Mouse (Mus musculus) brain, embryonic 18.5 days (tissue): ENCODE measurements around the gene Ccnq.

Experiments
- DNase-seq: peaks from one replicate; pipeline ENCODE4 v3.0.0-alpha.2; 2012; ENCODE audit warnings: low read depth, low spot score

The Ccnq gene

DNA sequence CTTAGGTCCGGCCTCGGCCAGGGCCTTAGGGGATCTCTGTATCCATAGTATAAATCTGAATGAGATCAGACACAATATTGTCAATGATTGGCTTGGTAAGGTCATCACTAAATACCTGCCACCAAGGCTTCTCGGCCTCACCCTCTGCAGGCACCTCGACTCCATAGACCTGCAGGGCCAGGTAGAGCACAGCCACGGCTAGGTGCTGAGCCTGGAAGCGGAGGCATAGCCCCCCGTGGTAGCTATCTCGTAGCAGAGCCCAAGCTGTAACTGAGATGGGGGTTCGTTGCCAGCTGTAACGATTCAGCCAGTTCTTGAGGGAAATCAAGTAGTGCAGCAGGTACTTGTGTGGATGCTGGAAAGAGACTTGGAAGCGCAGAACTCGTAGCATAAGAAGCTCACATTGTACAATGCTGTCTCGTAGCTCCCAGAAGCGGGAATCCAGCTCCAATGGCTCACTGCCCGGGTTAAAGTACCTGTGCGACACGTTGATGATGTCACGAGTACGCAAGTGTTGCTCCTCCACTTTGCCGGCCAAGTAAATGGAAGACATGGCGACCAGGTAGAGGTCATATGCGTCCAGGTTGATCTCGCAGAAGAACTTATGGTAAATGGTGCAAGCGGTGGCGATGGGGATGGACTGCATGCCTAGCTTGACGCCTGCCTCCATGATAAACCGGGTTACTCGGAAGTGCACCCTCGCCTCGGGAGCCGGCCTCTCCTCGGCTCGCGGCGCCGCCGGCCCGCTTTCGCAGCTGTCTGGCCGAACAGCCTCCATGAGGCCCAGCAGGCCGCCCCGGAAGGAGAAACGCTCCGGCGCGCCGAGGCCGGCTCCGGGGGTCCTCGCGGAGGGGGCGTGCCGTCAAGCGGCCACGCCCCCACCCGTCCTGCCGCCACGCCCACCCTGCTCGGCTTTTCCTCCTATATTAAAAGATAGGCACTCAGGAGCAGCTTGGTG, at the start of gene Ccnq:
Gene Ccnq (minus strand): TSS at position 845 of the 958 bp plus-strand sequence.
- no peak for DNase-seq

DNA sequence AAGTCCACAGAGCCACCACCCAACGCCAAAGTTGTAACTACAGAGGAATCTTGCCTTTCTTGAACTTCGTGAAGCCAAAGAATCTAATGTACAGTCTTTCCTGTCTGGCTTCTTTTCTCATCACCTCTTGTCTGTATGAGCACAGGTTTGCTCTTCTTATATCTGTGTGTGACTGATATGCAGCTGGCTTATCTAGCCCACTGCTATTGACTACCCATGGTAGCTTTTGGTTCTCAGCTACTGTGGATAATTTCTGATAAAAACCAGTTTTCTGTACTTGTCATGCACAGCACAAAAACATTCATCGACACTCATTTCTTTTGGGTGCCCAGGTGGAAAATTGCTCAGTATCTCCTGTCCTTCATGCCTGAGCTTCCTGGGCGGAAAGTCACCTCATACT, 49.6 kb upstream of the Ccnq start:
- DNase-seq, result no peak

DNA sequence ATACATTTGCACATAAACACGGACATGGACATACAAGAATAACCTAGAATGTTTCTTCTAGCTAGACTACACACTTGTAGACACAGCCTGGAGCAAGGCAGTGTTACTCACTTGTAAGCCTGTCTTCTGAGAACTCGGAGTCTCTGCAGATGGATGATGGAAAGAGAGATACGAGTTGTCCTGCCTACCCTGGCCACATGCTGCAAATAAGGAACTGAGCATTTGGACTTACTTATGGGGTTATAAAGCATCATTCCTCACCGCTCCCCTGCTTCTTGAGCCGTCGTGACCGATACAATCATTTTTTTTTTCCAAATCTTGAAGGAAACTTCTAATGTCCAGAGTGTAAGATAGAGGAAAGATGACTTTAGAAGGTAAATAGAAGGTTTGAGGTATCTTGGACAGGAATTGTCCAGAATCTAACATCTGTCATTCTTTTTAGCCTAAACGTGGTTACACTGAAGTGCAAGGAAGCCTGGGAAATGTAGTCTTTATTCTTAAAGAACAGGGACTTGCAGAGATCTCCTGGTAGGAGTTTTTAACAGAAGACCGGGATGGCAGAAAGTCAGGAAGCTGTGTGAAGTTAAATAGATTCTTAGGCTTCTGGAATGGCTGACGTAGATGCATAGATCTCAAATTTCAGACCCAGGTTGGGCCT, 44.7 kb upstream of the Ccnq start:
- DNase-seq, result no peak

DNA sequence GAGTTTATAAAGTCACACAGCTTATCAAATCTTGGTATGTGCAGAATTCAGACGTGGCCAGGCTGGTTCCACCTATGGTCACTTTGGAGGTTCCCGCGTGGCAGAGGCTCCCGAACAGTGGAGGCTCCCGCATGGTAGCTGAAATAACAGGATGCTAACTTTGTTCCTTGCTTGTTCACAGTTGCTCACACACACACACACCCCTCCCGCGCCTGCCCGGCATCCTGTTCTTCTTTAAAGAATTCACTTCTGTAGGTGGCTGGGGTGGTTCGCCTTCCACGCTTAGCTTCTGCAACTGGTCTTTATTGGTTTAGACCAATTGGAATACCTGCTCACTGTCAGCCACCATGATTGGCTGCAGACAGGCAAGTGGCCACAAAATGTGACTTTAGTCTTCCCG, 41.6 kb upstream of the Ccnq start:
- DNase-seq, result no peak

DNA sequence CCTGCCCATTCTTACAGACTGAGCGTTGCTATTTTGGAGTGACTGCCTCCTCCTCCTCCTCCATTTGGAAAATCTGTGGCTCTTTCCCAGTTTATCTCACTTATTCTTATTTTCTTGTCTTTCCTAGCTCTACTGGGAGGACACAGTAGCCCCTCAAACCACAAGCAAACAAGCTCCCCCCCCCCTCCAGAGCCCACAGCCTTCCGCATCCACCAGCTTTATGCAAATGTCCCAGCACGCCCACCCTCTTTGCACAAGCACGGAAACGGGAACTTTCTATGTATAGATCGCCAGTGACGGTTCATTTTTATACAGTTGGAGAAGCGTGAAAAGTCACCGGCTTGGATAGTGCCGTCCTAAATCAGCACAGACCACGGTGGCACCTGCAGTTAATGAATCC, 40.9 kb upstream of the Ccnq start:
- DNase-seq, result no peak

DNA sequence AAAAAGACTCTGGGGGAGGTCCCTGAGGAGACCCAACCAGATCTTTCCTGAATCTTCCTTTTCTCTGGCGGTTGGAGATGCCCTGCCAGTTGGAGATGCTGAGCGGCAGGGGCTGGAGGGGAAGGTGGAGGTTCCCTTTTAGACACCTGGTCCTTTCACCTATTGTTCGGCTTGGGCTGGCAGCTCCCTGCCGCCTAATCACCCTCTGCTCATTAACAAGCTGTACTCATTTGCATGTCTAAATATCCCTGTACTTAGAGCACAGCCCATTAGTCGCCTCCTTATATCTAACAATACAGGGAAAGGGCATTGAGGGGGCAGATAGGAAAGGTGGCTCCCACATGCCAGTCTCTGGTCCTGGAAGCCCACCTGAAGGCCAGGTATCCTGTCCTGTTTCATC, 40.5 kb upstream of the Ccnq start:
- DNase-seq, result no peak

DNA sequence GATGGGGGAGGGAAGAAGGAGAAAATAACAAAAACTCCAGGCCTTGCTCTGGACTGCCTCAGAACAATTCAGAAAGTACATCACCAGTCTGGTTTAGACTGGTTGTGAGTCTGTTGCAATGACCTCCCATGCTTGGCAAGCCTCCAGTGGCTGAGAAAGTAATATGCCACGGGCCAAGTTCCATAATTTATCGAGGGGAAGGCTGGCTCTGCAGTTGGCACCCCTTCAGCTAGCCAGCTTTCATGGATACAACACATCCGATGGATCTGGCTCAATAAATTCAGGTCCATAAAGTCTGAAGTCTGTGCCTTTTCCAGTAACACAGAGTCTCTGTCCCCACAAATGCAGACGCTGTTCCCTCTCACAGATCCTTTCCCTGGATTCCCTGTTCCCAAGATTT, 40.1 kb upstream of the Ccnq start:
- peak; percentile 65 for DNase-seq

DNA sequence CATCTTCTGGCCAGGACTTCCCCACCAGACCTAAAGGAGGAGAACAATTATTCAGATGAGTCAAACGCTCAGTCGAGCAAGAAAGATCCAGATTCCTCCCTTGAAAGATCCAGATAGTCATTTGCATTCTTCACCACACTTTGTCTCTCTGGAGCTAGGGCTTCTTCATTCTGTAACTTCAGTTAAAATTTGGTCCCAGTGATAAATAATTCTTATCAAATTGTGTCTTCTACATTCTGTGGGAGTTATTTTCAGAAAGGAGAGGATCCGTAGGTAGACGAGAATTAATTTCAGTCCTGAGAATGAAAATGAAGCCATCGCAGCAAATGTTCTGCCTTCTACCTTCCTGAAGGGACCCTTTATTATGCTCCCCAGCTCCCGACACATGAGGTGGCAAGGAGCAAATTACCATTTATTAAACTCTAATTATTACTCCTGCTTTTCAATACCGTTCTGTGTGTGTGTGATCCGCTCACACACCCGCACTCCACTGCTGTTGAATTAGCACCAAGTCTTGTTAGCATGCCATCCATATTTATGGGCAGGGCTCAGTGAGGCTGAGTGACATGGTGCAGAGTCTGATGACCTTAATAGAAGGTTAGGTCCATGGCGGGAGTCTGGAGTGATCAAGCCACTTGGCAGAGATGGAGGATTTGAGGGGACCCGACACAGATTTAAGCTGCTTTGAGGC, 38.0 kb upstream of the Ccnq start:
- no peak for DNase-seq

DNA sequence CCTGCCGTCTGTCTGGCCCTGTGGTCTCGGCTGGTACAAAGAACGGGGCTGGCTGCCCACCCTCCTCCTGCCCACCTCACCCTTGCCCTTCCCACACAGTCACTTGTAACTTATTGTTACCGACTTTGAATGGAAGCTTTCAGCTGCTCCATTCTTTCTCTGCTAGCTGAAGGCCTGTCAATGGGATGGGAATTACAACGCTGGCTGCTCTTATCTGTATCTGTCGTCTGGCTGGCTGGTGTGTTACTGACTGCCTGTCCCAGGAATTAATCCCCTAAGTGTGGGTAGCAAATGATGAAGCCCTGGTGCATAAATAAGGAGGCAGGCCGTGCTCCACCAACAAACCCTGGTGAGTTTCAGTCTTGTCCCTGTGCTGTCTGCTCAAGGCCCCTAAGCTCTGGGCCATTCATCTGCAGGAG, 34.5 kb upstream of the Ccnq start:
- no peak for DNase-seq

DNA sequence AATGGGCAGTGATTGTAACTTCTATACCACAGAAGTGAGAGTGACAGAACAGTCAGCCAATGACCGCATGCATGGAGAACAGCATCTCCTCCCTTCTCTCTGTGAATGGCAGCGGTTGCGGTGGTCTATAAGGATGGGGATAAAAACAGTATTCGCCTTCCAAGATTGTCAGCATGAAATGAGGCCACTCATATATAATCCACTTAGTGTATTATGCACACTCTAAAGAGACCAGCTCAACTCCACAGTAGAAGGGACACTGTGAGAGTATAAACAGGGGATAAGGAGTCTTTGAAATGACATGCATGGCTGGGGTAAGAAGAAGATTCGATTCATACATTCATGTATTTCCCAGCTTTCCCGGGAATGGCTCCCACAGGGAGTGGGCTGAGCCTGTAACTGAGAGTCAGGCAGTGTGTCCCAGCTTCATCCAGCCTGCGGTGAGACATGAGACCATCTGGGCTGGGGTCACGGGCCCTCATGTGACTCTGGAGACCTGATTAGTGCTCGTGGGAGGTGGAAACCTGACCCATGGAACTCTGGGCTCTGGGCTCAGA, 31.3 kb upstream of the Ccnq start:
- no peak for DNase-seq

DNA sequence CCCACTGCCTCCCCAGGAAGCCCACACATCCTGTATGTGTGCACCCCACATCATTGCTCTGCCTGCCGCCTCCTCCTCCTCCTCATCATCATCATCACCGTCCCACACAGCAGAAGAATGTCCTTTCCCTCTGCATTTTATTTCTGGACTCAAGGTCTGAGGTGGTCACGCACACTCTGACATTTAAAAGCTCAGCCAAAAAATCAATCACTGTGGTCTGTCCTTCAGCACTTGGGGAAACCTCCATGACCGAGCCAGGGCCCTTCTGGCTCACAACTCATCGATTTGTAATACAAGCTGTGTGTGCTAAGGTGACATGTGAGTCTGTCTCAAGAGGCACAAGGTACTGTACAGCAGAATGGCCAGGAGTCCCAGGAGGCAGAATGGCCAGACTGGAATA, 30.8 kb upstream of the Ccnq start:
- DNase-seq, result no peak

DNA sequence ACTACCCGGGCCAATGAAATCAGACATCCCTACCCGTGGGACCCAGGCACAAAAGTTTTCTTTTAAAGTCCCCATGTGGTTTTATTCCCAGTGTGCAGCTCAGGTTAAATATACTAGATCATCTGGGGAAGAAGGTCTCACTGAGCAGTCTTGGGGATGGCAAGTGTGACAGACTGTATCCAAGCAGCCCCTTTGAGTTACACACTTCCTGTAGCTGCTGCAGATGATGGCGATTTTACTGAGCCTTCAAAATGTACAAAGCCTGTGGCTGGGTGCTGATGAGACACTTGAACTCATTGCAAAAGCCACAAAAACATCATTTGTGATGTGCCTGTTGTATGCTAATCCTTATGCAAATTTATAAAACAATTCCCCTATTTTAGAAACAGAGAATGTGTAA, 29.0 kb upstream of the Ccnq start:
- no peak for DNase-seq

DNA sequence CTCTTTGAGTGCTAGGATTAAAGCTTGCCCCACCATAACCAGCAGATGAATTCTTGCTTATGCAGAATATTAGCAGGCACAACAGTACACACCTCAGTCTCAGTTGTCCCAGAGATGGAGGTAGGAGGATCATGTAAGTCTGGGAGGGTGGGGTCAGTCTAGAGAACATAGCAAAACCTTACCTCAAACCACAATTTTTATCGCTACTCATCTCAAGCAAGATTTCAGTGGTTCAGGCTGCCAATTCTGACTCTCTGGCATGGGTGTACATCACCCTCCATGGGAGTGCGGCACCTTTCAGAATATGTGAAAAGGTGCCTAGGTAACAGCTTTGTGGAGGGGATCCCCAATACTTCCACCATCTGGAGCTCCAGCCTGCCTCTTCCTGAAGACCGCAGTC, 28.5 kb upstream of the Ccnq start:
- DNase-seq, result no peak

DNA sequence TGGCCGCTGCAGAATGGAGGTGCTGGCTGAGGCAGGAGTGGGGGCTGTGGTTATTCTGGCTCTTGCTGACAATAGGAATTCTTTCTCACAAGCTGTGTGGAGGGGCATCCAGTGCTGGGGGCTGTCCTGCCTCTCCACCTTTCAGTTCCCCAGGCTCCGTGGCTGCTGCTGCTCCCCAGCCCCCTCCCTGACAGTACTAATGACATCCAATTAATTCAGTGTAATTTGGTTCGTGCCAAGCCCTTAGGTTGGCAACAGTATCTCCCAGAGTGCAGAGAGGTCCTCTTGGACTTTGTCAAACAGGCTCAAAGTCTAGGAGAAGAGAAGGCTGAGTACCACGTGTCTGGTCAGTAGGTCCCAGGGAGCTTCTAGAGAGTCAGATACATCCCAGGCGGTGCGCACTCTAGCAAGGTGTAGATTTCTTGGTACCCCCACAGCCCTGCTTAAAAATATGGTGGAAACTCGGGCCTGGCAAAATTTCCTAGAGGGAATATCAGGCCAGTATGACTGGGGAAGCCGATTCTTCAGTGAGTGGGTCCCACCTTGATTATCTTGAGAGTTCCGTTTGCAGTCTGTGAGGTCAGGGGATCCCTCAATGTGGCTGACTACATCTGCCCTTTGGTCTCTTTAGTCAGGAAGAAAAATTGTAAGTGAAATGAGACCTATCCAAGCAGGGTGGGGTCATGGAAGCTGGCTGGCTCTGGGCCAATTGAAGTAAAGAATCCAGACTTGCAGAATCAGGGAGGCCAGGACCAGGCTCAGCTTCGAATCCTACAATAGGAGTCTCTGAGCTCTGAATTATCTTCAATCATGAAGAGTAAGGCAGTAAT, 26.5 kb upstream of the Ccnq start:
- DNase-seq, result no peak

DNA sequence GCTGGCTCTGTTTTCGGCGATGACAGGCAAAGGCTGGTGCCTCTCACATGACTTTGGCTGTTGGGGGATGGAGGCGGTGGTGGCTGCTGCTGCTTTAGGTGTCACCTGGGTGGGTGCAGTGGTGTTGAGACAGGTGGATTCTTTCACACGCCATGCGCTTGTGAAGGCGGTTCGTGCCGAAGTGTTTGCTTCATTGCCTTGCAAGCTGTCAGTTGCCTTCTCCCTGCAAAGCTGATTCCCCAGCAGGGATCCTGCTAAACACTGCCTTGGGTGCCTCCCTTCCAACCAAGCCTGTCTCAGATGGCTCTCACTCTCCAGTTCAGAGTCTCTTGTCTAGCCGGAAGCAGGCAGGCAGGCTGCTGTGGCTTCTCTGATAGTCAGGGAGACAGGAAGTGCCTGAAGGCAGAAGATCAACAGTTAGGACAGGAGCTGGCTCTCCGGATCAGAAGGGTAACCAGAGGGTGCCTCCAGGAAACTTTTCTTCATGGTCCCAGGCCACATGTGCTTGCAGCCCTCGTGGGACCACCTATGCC, 20.3 kb upstream of the Ccnq start:
- no peak for DNase-seq

DNA sequence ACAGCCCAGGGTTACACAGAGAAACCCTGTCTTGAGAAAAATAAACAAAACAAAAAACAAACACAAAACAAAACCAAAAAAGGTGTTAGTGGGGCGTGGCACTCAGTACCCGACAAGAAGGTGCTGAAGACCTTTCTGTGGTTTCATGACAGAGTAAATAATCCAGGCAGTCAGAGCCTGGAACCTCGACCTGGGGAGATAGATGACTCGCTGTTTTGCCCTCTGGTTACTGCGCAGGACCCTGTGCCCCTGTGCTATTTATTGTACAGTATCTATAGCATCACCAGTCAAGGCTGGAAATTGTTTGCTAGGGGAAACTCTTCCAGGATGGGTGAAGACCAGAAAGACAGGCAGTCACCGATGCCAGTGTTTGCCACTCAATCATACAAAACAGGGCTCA, 18.9 kb upstream of the Ccnq start:
- no peak for DNase-seq

DNA sequence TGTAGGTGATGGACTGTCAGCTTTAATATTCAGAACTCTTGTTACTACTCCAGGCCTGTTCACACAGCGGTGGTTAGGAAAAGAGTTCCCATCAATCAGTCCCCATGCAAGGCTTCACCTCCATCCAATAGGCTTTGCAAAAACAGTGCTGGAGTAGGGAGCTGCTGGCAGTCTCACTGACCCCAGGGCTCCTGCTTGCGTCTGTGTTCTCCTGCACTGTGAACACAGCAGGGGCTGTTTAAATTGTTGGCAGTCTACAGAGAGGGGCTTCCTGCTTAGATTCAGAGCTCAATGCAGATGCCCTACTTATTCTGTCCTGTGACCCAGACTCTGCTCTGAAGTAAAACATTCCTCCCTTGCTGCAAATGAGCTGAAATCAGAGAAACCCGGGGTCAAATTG, 17.2 kb upstream of the Ccnq start:
- no peak for DNase-seq

DNA sequence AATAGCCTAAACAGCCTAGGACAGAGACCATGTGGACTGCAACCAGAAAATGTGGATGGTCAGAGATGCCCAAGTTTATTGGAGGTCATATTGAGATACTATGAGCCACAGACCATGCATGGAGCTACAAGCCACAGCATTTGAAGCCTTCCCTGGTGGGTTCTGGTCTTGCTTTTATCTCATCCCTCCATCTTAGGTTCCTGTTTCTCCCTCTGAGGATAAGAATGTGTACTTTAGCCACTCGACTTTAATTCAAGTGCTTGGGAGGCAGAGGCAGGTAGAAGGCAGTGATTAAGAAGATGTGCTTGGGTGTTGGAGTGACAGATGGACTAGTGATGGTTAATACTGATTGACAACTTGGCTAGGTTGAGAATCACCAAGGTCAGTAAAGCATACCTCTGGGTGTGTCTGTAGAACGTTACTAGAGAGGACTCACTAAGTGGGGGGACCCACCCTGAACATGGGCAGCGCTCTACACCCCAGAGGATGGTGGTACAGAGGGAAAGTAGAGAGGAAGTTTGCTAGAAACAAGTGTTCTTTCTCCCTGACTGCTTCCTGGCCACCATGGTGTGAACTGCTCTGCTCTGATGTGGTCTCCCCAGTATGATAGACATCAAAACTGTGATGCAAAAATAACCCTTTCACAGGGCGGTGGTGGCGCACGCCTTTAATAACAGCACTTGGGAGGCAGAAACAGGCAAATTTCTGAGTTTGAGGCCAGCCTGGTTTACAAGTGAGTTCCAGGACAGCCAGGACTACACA, 14.7 kb upstream of the Ccnq start:
- no peak for DNase-seq

DNA sequence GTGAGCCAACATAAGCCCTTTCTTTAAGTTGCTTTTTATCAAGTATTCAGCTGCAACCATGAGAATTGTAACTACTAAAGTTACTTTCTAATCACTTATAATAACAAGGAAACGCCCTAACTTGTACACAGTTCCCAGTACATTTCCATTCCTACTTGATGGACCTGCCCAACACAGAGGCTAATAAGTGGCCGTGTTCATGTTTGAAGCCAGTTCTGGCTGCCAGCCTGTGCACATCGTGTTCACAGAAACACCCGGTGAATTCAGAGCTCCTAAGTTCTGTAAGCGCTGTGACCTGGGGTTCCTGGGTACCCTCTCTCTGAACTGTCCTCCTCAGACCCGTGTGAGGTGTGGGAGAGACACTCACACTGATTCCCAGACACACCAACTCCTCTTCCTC, 13.3 kb upstream of the Ccnq start:
- no peak for DNase-seq

DNA sequence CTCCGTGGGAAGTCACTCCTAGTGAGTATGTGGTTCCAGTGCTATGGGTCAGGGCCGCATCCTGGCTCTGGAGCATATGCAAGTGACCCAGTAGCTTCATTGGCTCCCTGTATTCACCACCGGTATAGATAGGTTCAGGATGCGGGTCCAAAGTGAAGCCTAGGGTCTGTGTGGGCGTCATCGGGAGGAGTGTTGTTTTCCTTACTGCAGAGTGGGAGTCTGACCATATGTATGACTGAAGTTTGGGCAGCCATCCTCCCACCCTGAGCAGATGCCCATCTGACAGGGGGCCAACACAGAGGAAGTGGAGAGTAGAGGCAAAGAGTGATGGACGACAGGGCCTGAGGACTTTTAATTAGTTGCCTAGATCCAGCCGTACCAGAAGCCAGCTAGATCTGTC, 12.8 kb upstream of the Ccnq start:
- no peak for DNase-seq
